18 mouse cellular contexts compared by ENCODE assay signal in genomic region chr7:106350156-106350788, GRCm38 (mm10).
"Had no signal": no experiment of that assay in that cellular context is flagged by ENCODE, and none has a peak within 500 bp of the region (broad histone marks: within the 10 kb centered on the region; RNA-seq: fewer than 3 reads in every experiment).

No protein-coding gene starts in this region.

- DNase-seq: kidney, adult 18-20 months; kidney, postnatal 10 days; kidney, postnatal 36 days; layer of hippocampus, postnatal 36 days; liver, embryonic 13.5 days; lung, adult 2 months; lung, postnatal 14 days; thymus, adult 18-20 months; thymus, postnatal 14 days; thymus, postnatal 4 days had no signal

- H3K36me3 ChIP-seq: liver, embryonic 13.5 days; midbrain, embryonic 10.5 days; midbrain, embryonic 13.5 days; stomach, embryonic 15.5 days had no signal

- H3K4me3 ChIP-seq: left cerebral cortex, adult 2 months; liver, embryonic 13.5 days; megakaryocyte, embryonic 14.5 days; midbrain, embryonic 10.5 days; midbrain, embryonic 13.5 days; myocyte; stomach, embryonic 15.5 days had no signal

- H3K9ac ChIP-seq: liver, embryonic 13.5 days; midbrain, embryonic 13.5 days; stomach, embryonic 15.5 days had no signal

- H3K4me2 ChIP-seq: liver, embryonic 13.5 days; midbrain, embryonic 13.5 days; stomach, embryonic 15.5 days had no signal

- ATAC-seq: midbrain, embryonic 13.5 days; midbrain, embryonic 16.5 days had no signal

- H3K9me3 ChIP-seq: liver, embryonic 13.5 days; megakaryocyte, embryonic 14.5 days; stomach, embryonic 15.5 days had no signal

- H3K27ac ChIP-seq: left cerebral cortex, adult 2 months; liver, embryonic 13.5 days; macrophage; midbrain, embryonic 10.5 days; midbrain, embryonic 13.5 days; stomach, embryonic 15.5 days had no signal

- H3K4me1 ChIP-seq: liver, embryonic 13.5 days; megakaryocyte, embryonic 14.5 days; midbrain, embryonic 10.5 days; midbrain, embryonic 13.5 days; stomach, embryonic 15.5 days had no signal

- H3K27me3 ChIP-seq: liver, embryonic 13.5 days; megakaryocyte, embryonic 14.5 days; midbrain, embryonic 13.5 days; stomach, embryonic 15.5 days had no signal
